Mouse (Mus musculus): ENCODE data around the gene Ankrd44. TPM values are rescaled to one million over a fixed set of nuclear protein-coding genes. Genes with fewer than 3 reads are reported as not detected.
A peak's percentile ranks its signal among the peaks of the same experiment; 100 is the strongest.

The Ankrd44 gene
- total RNA-seq, 2 experiments from 2014 or later = 5.1 to 6.2 TPM

DNA sequence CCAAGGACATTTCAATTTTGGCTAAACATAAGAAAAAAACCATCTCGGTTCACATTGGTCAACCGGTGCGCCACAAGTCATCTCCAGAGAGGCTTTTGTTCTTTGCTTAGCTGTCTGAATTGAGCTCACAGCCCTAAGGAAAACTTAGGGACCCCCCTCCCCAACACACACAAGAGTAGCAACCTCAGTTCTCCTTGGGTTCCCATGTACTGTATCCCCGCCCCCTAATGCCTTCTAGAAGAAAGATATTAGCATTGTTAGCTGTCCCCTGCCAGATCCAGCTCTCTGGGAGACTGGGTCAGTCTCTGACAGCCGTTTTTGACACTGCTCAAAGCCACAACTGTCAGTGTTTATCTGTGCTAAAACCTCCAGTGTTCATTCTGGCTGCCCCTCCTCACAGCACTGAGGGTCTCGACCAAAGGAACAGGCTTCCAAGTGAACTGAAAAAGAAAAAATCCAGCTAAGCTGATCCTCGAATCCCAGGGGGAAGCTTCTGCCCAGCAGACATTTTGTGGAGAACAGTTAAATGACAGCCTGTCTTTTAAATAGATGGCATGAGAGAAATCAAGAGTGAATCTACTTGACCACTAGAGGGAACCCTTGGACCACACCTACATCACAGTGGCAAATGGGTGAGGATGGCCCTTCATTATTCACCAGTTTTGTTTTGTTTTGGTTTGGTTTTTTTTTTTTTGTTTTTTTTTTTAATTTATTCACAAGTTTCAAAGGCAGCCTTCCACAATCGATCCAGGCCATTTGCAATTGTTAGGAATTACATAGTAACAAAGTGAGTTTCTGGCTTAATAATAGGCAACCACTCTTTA lies 260.4 kb downstream of the Ankrd44 start:
- DNase-seq = no peak
- intact Hi-C loops (cut with DNase I) = loop anchor here (2.0 to 5.0 kb wide), 3 partner anchors 167 to 315 kb away; partner anchors contain the start of gene Ankrd44

DNA sequence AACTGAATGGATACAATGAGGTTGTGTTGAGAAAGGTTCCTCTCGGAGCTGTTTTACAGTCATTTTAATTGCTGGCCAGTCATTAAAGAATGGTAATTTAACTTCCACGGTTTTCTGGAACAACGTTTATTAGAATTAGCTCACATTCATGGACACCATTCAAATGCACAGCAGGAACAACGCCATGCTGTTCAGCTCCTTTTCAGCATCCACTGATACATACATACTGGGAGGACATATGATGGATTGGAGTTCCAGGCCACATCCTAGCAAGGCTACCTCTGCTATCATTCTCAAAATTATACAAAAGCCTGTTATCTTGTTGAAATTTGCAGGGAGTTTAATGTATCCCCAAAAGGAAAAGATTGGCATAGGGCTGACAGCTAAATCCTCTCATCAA lies 261.1 kb downstream of the Ankrd44 start:
- intact Hi-C loops (cut with DNase I) = loop anchor here (5.0 kb wide), 1 partner anchor 167 kb away; no protein-coding TSS in a partner anchor
- no peak for DNase-seq

DNA sequence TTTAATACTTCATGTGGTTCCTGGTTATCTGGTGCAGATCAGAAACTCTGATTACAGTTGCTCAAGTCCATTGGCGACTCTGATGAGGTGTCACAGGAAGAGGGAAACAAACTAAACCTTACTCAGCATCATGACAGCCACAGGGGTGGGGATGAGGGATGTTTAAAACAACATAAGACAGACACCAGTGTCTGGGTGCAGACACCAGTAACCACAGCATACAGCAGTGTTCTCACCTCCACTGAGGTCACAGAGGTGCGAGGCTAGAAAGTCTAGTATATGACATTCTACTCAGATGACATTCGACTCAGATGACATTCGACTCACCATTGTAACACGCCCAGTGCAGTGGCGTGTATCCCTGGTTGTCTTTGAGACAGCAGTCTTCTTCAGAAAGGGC lies 265.5 kb downstream of the Ankrd44 start:
- DNase-seq = no peak
- intact Hi-C loops (cut with DNase I) = no loop called here

DNA sequence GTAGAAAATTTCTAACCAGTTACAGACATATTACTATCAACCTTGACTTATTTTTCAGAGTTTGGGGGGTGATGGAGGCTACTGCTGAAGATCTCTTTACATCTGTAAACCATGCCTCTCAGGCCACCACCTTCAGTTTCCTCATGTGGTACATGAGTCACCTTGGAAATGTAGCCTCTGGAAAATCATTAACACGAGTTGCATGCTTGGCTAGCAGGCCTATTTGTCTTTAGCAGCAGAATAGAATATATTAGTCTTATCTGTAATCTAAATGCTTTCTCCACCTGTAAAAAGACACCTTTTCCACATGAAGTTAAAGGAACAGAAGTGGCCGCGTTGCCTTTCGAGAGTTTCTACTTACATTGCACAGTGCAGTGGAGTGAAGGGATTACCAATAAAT lies 267.6 kb downstream of the Ankrd44 start:
- intact Hi-C loops (cut with DNase I) = no loop called here
- no peak for DNase-seq

DNA sequence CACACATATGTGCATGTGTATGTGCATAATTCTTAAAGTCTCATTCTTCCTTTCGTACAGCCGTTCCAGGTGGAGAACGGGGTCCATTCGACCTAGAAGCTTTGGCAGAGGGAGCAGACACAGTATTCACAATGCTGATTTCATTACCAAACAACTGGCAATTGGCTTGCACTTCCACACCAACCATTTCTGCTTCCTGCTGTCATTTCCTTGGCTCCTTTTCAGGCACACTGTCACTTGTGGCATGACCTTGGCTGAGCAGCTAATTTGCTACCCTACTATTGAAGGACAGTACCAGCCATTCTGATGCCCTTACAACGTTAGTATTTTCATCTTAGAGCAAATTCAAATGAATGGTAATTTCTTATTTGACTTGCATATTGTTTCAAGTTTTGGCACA lies 277.9 kb downstream of the Ankrd44 start:
- intact Hi-C loops (cut with DNase I) = no loop called here
- DNase-seq = no peak

DNA sequence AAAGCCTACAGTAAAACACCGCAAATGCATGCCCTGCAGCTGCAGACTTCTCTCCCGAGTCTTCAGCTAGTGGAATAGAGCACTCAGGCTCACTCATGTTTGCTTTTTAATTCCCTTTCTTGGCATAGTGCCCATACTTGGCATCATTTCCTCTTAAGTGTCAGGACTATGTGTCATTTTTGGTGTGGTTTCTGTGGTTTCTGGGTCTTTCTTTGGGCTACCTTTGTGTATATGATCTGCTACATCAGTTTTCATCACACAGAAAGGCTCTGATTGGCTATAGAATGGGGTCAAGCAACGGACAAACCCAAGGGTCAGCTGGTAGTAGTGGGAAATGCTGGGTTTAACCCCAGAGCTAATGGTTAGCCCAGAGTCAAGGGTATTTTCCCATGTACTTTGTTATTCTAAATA lies 278.8 kb downstream of the Ankrd44 start:
- intact Hi-C loops (cut with DNase I) = no loop called here
- no peak for DNase-seq

DNA sequence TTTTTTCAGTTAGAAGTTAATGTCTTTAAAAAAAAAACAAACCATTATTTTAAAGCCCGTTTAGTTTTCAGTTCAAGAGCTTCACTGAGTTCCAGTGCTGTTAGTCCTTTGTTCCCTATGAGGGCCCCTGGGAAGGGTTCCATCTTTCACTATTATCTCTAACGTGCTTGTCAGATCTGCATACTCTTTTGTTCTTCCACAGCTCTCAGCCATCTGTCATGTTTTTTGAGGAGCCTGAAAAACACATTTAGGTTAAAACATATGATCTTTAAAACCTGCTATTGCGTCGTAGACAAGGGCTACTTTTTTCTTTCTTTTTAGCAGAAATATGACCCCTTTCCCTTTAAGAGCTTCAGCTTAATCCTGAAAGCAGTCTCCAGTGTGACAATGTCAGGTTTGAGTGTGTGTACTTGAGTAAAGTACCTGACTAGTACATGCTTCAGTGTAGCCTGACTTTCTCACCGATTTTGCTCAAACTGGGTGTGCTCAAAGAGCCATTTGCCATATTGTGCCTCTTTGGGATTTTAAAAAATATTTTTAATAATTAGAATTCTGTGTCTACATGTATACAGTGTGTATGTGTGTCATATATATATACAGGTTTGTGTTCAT lies 285.9 kb downstream of the Ankrd44 start:
- intact Hi-C loops (cut with DNase I) = no loop called here
- DNase-seq = no peak

DNA sequence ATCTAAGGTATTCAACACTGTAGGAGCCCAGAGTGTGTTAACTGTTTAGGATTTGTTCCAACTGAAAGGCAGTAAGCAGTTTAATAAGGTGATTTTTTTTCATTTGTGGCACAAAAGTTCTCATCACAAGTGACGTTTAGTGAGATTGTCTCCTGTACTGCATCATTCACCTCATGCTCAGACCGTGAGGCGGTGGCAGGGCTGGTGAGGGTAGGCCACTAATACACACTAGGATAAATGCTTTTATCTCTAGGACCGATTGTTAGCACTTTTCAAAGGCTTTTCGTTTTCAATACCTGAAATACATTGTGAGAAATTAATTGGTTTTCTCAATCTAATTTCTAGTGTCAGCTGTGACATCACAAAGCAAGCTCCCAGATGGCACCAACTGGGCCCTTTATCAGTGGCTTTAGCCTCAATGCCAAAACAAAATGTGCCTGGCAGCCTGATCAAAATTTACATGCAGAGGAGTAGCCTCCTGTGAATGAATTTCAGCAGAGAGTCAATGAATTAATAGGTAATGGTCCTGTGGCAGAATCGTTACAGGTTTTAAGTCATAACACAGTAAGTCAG lies 286.6 kb downstream of the Ankrd44 start:
- intact Hi-C loops (cut with DNase I) = no loop called here
- no peak for DNase-seq

DNA sequence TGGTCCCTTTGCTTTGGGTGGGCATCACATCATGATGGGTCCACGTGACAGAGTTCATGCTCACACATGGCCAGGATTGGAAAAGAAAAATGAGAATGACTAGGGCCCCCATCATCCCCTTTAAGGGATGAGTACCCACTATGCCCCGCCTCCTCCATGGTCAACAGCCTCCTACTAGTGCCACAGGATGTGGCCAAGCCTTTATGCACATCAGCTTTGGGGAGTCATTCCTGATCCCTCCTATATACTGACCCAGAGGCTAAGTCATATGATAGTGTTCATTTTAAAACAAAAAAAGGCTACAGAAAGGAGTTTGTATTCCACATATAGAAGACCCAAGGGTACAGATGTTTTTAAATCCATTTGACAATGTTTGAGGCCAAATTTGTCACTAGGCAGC lies 287.1 kb downstream of the Ankrd44 start:
- intact Hi-C loops (cut with DNase I) = no loop called here
- DNase-seq = no peak

DNA sequence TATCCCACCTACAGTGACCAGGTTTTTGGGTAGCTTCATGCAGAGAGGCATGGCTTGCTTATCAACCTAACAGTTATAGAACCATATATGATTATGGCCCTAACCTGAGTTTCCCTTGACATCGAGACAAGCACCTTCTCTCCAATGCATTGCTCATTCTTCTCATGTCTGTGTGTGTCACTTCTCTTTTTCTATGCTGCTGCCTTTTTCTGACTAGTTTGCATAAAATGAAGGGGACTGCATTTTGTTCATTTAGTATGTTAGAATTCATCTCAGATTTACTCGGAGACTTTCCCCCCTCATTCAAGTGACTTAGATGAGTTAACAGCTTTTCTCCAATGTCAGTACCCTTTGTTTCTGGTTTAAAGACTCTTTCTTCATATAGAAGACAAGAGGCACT lies 288.8 kb downstream of the Ankrd44 start:
- intact Hi-C loops (cut with DNase I) = no loop called here
- DNase-seq = no peak

DNA sequence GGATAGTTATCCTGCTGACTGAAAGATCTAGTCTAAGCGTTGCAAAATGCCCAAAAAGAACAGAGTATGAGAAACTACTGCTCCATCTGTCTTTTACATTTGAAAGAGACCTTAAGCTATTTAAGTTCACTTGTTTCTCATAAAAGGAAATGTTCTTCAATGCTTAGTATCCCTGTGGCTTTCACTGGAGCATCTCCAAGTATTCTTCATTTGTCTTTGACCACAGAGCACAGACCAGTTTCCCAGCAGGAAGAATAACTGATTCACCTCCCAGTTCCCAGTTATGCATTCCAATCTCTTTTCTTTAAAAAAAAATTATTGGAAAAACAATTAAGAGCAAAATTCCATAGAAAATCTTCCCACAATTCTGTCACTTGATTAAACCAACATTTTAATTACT lies 297.1 kb downstream of the Ankrd44 start:
- DNase-seq = no peak
- intact Hi-C loops (cut with DNase I) = no loop called here

DNA sequence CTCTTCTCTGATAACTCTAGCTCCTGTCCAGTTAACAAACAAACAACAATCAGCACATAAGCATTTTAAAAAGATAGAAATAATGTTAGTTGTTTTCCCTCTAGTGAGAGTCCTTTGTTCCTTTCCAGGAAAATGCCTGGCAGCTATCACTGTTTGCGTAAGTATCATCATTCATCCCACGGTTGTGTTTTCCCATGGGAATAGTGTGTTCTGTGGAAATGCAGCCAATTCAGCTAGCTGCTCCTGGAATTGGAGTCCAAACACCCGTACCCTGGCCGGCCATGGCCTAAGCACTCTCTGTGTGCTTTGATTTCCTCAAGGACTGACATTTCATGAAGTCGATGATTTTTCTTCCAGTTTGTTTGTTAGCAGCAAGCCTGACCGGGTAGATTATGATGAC lies 311.2 kb downstream of the Ankrd44 start:
- intact Hi-C loops (cut with DNase I) = no loop called here
- DNase-seq = peak in 1 of 2 experiments; percentile 31

DNA sequence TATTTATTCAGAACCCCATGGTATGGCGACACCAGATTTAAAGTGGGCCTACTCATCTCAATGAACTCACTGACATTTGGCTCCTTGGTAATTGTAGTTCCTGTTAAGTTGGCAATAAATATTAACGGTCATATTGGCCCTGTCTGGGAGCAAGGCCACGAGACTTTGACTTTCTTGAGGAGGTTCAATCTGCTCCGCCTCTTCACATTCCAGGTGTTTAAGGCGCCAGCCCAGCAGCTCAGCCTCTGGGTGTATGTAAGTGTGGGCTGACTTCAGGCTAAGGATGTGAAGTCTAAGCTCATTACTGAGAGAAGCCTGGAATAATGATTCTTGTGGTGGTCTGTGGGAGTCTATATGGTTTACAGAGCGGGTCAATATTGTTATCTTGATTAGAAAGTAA lies 313.8 kb downstream of the Ankrd44 start:
- intact Hi-C loops (cut with DNase I) = no loop called here
- DNase-seq = no peak

DNA sequence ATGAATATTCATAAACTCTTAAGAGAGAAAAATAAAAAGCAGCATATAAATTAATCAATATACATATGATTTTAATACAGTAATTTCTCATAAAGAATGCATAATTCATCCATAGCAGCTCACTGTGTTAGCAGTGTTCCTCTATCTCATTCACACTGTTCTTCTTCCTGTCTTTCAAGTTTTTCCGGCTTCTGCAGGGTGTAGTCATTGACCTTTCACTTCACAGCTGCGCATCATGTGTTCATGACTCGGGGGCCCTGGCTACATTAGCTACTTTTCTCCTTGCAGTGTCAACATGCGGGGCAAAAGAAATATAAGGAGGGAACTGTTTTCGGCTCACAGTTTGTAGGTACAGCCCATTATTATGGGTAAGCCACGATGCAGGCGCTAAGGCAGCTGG lies 314.3 kb downstream of the Ankrd44 start:
- intact Hi-C loops (cut with DNase I) = no loop called here
- DNase-seq = no peak

DNA sequence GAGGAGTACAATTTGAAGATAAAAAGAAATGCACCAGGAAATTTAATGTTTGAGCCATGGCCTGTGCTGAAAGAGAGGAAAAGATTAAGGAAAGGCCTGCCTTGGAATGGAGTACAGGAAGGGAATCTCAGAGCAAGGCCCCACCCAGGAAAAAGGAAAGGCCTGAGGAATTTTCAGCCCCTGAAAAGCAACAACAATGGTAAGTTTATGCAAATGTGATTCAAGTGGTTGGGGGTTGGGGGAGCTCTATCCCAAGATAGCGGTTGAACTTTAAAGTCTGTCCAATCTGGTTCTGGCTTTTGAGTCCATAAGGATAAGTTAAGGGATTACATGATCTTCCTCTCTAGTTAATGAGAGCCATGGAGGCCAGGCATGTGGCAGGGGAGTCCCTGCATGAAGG lies 319.3 kb downstream of the Ankrd44 start:
- DNase-seq = no peak
- intact Hi-C loops (cut with DNase I) = no loop called here

DNA sequence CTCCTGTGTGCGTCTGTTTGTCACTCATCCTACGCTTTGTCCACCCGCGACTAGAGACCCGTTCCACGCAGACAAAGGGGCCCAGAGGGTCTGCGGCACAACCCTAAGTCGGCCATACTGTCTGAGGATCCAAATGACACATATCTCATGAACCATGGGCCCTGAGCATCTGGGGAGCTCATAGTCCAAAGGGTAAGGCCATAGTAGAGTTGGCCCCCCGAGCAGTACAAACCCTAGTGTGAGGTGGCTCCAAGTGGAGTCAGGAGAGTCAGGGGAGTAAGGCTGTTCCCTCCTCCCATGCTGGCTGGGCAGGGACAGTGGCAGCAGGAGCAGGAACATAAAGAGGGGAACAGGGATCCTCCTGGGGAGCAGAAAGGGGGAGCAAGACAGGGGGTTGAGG lies 324.5 kb downstream of the Ankrd44 start:
- intact Hi-C loops (cut with DNase I) = no loop called here
- no peak for DNase-seq

DNA sequence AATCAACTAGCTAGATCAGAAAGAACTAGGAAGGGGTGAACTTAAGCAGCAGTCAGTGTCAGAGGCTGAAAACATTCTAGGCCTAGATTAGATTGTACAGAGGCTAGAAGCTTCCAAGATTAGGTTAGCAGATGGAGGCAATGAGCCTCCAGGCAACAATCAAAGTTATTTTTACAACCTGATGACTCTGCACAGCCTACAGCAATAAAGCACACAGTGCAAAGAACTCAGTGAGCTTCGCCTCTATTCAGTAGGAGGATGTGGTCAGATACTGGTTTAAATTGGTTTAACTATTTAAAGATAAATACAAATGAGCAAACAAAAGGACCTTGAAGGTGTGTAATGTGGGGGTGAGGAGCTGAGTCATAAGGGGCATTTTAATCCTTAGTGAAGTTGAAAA lies 325.9 kb downstream of the Ankrd44 start:
- intact Hi-C loops (cut with DNase I) = no loop called here
- DNase-seq = no peak

DNA sequence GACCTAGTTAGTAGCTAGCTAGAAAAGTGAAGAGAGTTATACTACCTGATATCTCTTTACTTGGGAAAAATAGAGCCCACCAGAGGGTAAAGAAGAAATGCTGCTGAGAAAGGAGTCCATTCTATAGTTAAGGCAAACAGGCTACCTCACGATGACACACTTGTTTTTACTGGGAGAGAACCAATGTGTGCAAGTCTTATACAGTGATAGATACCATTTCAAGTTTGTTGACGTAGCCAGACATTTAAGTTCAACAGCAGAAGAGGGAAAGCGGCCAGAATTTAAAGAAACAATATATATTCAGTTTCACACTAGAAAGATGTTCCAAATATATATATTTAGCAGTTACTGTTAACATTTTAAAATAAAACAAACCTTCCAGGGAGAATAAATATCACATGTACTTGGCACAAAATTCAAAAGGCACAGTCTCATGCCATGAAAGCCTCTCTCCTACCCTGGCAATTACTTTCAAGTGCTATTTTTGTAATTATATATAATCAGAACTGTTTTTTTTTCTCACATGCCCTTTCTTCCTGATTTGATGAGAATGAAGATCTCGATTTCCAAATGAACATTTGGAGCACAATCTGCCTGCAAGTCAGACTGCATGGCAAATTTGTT lies 328.5 kb downstream of the Ankrd44 start:
- intact Hi-C loops (cut with DNase I) = no loop called here
- DNase-seq = no peak

DNA sequence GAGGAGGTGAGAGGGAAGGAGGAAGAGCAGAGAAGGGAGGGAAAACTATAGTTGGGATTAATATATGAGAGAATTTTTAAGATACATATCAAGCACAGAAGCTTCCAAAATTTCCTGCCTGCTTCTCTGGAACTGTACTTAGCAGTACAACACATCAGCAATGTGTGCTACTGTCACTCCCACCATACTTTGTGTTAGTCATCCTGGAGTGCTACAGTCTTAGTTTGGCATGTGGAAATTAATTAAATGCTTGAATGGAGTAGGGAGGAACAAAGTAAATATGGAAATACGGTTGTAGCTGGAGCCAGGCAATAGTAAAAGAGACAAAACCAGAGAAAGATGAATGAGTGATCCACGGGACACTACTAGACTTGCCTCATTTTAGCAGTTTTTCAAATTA lies 330.0 kb downstream of the Ankrd44 start:
- intact Hi-C loops (cut with DNase I) = no loop called here
- no peak for DNase-seq

Data from gastrocnemius, postnatal 36 days (tissue).